In the genomic region with DNA sequence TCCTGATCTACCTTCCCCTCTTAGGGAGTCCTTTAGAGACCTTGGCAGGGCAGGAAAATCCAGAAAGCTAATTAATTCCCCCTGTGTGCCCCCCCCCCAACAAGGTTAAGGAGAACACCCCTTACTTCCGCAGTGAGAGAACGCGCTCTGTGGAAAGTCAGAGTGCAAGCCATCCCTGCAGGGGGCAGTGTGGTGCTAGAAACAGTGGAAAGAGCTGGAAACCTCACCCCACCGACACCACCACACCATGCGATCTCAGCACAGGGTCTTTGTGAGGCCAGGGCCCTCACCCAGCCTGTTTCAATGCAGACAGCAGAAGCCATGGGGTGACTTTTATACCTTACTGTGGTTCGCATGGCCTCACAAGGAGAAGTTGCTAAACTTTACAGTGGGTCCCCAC, we compare ENCODE assay signal across 9 mouse cellular contexts. TPM values are rescaled to one million over a fixed set of nuclear protein-coding genes. Genes with fewer than 3 reads are reported as not detected.
DNase-seq lines count a peak whose midpoint lies in the region; ATAC-seq and TF ChIP-seq lines count a peak whose summit lies in the region.
"Had no signal": no experiment of that assay in that cellular context is flagged by ENCODE, and none has a peak within 500 bp of the region (broad histone marks: within the 10 kb centered on the region; RNA-seq: fewer than 3 reads in every experiment).

No protein-coding gene starts in this region.

- peak; percentile 64; the same call in 1 of the 2 replicates for ATAC-seq in hindbrain, embryonic 14.5 days (ENCODE audit: low FRiP score)

- H3K27ac ChIP-seq in MEL (ENCODE audit: control insufficient read depth, low read depth, low read length): no peak overlapping the region
- H3K27ac ChIP-seq in hindbrain, embryonic 14.5 days: no peak overlapping the region

- no peak for TF ChIP-seq POLR2A in MEL (IDR thresholded peaks at IDR 0.05; ENCODE audit: control insufficient read depth in 1 of 2, insufficient read depth in 1 of 2, low read depth in 1 of 2, low read length in 2 of 2, poor library complexity in 1 of 2)

- no peak overlapping the region for H3K4me3 ChIP-seq in MEL (ENCODE audit: control insufficient read depth in 1 of 2, insufficient read depth in 1 of 2, low read depth in 2 of 2, low read length in 2 of 2)
- H3K4me3 ChIP-seq in hindbrain, embryonic 14.5 days (replicated peaks; ENCODE audit: low read length): no peak overlapping the region
- H3K4me3 ChIP-seq: erythroblast, embryonic 14.5 days had no signal

- no peaks in the 10 kb centered on the region for H3K27me3 ChIP-seq in MEL (ENCODE audit: control insufficient read depth in 1 of 2, insufficient read depth in 2 of 2, low read length in 2 of 2)
- no peaks in the 10 kb centered on the region for H3K27me3 ChIP-seq in hindbrain, embryonic 14.5 days (ENCODE audit: control insufficient read depth, insufficient read depth, low read length)

- no peaks in the 10 kb centered on the region for H3K9me3 ChIP-seq in MEL (replicated peaks; ENCODE audit: insufficient read depth, low read length)
- H3K9me3 ChIP-seq in hindbrain, embryonic 14.5 days (ENCODE audit: control insufficient read depth, low read length): no peaks in the 10 kb centered on the region

- no peaks in the 10 kb centered on the region for H3K4me1 ChIP-seq in MEL (ENCODE audit: control insufficient read depth in 1 of 2, insufficient read depth in 2 of 2, low read length in 2 of 2)
- no peaks in the 10 kb centered on the region; the same call in 1 of the 2 replicates for H3K4me1 ChIP-seq in hindbrain, embryonic 14.5 days (replicated peaks; ENCODE audit: control insufficient read depth, insufficient read depth, low read length)

- no peaks in the 10 kb centered on the region for H3K36me3 ChIP-seq in MEL (ENCODE audit: control insufficient read depth in 1 of 2, insufficient read depth in 2 of 2, low read length in 2 of 2)
- H3K36me3 ChIP-seq in hindbrain, embryonic 14.5 days (replicated peaks; ENCODE audit: control insufficient read depth, insufficient read depth): no peaks in the 10 kb centered on the region

- DNase-seq in MEL (ENCODE audit: low read depth, low spot score): no peak
- DNase-seq in cerebellum, adult 18-20 months: peak; percentile 55 to 73
- DNase-seq in forelimb bud, embryonic 11.5 days (ENCODE audit: low read depth, low spot score): peak; percentile 75
- peak; percentile 80 for DNase-seq in hindbrain, embryonic 14.5 days (ENCODE audit: low spot score)
- peak; percentile 77 to 87 for DNase-seq in layer of hippocampus, postnatal 14 days (ENCODE audit: low spot score in 2 of 2)
- DNase-seq in lung, postnatal 36 days: peak; percentile 90
- DNase-seq in right cerebral cortex, adult 18-20 months: peak; percentile 71
- peak; percentile 64 to 88 for DNase-seq in urinary bladder, postnatal 4 days (ENCODE audit: low spot score in 2 of 2)

- H3K9ac ChIP-seq in MEL (ENCODE audit: control insufficient read depth, low read depth, low read length, poor library complexity, severe bottlenecking): no peak overlapping the region
- no peak overlapping the region for H3K9ac ChIP-seq in hindbrain, embryonic 14.5 days

- TF ChIP-seq EP300 in MEL (IDR thresholded peaks at IDR 0.05; ENCODE audit: low read depth in 1 of 2, low read length in 2 of 2): no peak

- TF ChIP-seq RAD21 in MEL (IDR thresholded peaks at IDR 0.05; ENCODE audit: low read depth, low read length): peak; percentile 4; the same call in 1 of the 2 replicates

- WGBS in hindbrain, embryonic 14.5 days: 13% methylated on average over 6 of the region's 6 CpGs

- 0 out of 6 replicates have a peak, but pooled peaks of 2 of the 3 experiments have one; percentile 11 to 12 for TF ChIP-seq CTCF in MEL (IDR thresholded peaks at IDR 0.05 in 2 of 3, conservative IDR thresholded peaks at IDR 0.05 in 1 of 3; ENCODE audit: control insufficient read depth in 1 of 3, insufficient read depth in 1 of 3, low read depth in 2 of 3, low read length in 3 of 3, poor library complexity in 1 of 3, severe bottlenecking in 1 of 3)

- H3K79me2 ChIP-seq in MEL (ENCODE audit: control insufficient read depth, insufficient read depth, low read length, poor library complexity): no peaks in the 10 kb centered on the region

- no peak overlapping the region for H3K4me2 ChIP-seq in hindbrain, embryonic 14.5 days (replicated peaks)

TF ChIP-seq in MEL, 35 proteins besides CTCF, POLR2A, EP300 and RAD21:
- TF ChIP-seq NELFE (IDR thresholded peaks at IDR 0.05; ENCODE audit: low read depth, low read length): no peak
- TF ChIP-seq ETS1 (IDR thresholded peaks at IDR 0.05; ENCODE audit: low read depth, low read length): no peak
- TF ChIP-seq GABPA (IDR thresholded peaks at IDR 0.05; ENCODE audit: low read depth, low read length): no peak
- TF ChIP-seq CHD1 (IDR thresholded peaks at IDR 0.05; ENCODE audit: low read depth, low read length): no peak
- no peak for TF ChIP-seq ZKSCAN1 (IDR thresholded peaks at IDR 0.05; ENCODE audit: low read depth, low read length)
- TF ChIP-seq MYC (IDR thresholded peaks at IDR 0.05; ENCODE audit: low read depth, low read length): no peak
- no peak for TF ChIP-seq NRF1 (IDR thresholded peaks at IDR 0.05; ENCODE audit: insufficient read depth, low read depth, low read length, poor library complexity, severe bottlenecking)

RNA-seq across cellular contexts. Expression of a gene that starts 44.2 kb away (rescaled TPM):
- total RNA-seq in MEL (2012; rRNA removed): not detected in 2 replicates
- not detected for polyA plus RNA-seq in MEL (2012; ENCODE audit: insufficient read depth in 1 of 2, insufficient read length in 2 of 2, low read depth in 1 of 2, low replicate concordance in 2 of 2, missing spikeins in 1 of 2)
- polyA plus RNA-seq in hindbrain, embryonic 14.5 days (2014; fragmentation: Nextera tagmentation; extraction: Ambion mirVana): 18.8 and 22.2 TPM in 2 replicates
- total RNA-seq in layer of hippocampus, postnatal 14 days (2021): 100 to 1,000 TPM; 146 to 148 TPM
- polyA plus RNA-seq: erythroblast, embryonic 14.5 days had no signal

Comparison
In these comparisons a context has a peak if more than half of its experiments do, and no peak if none do; other contexts are left out.
1. RNA of a gene that starts 44.2 kb away (total RNA-seq): 146 to 148 TPM in layer of hippocampus, postnatal 14 days; not detected in MEL; every median in the first group is over 100 times any median in the second.